Mouse (Mus musculus) lung, postnatal 0 days (tissue): ENCODE measurements around the gene Msi2. TPM values are rescaled to one million over a fixed set of nuclear protein-coding genes. Genes with fewer than 3 reads are reported as not detected.
A peak's percentile ranks its signal among the peaks of the same experiment; 100 is the strongest.

Experiments used
- ATAC-seq: fragments of 200-750 bp; cut with Nextera tagmentation; 2 replicates; pipeline ENCODE4 v1.8.0; 2017; ENCODE audit warnings: moderate library complexity
- DNase-seq: peaks from one replicate; pipeline ENCODE4 v3.0.0-alpha.2; 2016; ENCODE audit warnings: low spot score
- H3K27ac ChIP-seq: fragments of 300-500 bp; sonication (generic); 2 replicates; pipeline ENCODE4 v1.5.1; 2014; ENCODE audit warnings: antibody characterized with exemption, mild to moderate bottlenecking, low read length, mixed read lengths
- H3K27me3 ChIP-seq: fragments of 300-500 bp; sonication (generic); replicated peaks from 2 replicates; pipeline ENCODE4 v1.6.1; 2014; ENCODE audit warnings: low read length, mixed read lengths; ENCODE audit not compliant: insufficient read depth
- H3K36me3 ChIP-seq: fragments of 300-500 bp; sonication (generic); 2 replicates; pipeline ENCODE4 v1.6.1; 2014; ENCODE audit warnings: low read length, mixed read lengths; ENCODE audit not compliant: insufficient read depth
- H3K4me1 ChIP-seq: fragments of 300-500 bp; sonication (generic); 2 replicates; pipeline ENCODE4 v1.6.1; 2014; ENCODE audit warnings: antibody characterized with exemption, low read depth, low read length, mixed read lengths; ENCODE audit not compliant: insufficient read depth
- H3K4me2 ChIP-seq: fragments of 300-500 bp; sonication (generic); replicated peaks from 2 replicates; pipeline ENCODE4 v1.6.1; 2014; ENCODE audit warnings: low read depth, mild to moderate bottlenecking, low read length, moderate library complexity, mixed read lengths
- H3K4me3 ChIP-seq: fragments of 300-500 bp; sonication (generic); 2 replicates; pipeline ENCODE4 v1.5.1; 2014; ENCODE audit warnings: low read depth, low read length
- H3K9ac ChIP-seq: fragments of 300-500 bp; sonication (generic); replicated peaks from 2 replicates; pipeline ENCODE4 v1.6.1; 2014; ENCODE audit warnings: low read depth, mild to moderate bottlenecking
- H3K9me3 ChIP-seq: fragments of 300-500 bp; sonication (generic); 2 replicates; pipeline ENCODE4 v1.6.1; 2016; ENCODE audit warnings: low read length, mixed read lengths
- CTCF ChIP-seq: IDR thresholded peaks from 2 replicates; pipeline ENCODE4 v1.5.1; 2016; ENCODE audit warnings: antibody characterized with exemption, mild to moderate bottlenecking
- EP300 ChIP-seq: IDR thresholded peaks from 2 replicates; pipeline ENCODE4 v1.6.1; 2016; ENCODE audit warnings: antibody characterized with exemption, mild to moderate bottlenecking, control low read depth
- WGBS: fragments of 180-500 bp; shearing (Covaris S2); extraction: QIAGEN DNeasy Blood & Tissue Kit; methylation state at CpG from one replicate; pipeline ENCODE4 v1.1.7; 2014; 5-methylcytosine and 5-hydroxymethylcytosine counted together
- polyA plus RNA-seq: library from polyadenylated mRNA; unstranded; fragments of >200 nt; fragmentation: Nextera tagmentation; extraction: Ambion mirVana; gene quantifications from 2 replicates; pipeline ENCODE4 v1.2.1, GENCODE M21; 2015

Msi2 gene
- polyA plus RNA-seq, 1 experiment from 2014 or later = 12.6 TPM

GRCm38 (mm10) chr11:88676597-88676996 lies 41.7 kb downstream of the Msi2 start:
- Histone ChIP-seq H3K9ac (no peak overlapping the region), H3K4me2 (no peak overlapping the region), H3K27ac (no peak overlapping the region), H3K4me1 (peaks cover 5% of the 10 kb centered on the region; the same call in 1 of the 2 replicates), H3K27me3 (no peaks in the 10 kb centered on the region), H3K36me3 (0 out of 2 replicates have a peak, but pooled peaks cover 6% of the 10 kb centered on the region), H3K9me3 (no peaks in the 10 kb centered on the region), H3K4me3 (no peak overlapping the region)
- WGBS = 78% methylated on average over 2 of the region's 2 CpGs
- DNase-seq (peak; percentile 48), ATAC-seq (peak; percentile 46)
- TF ChIP-seq CTCF (no peak), EP300 (no peak)

GRCm38 (mm10) chr11:88675526-88676353 lies 42.6 kb downstream of the Msi2 start:
- Histone ChIP-seq H3K36me3 (0 out of 2 replicates have a peak, but pooled peaks cover 6% of the 10 kb centered on the region), H3K27me3 (no peaks in the 10 kb centered on the region), H3K4me1 (no peaks in the 10 kb centered on the region; the same call in 1 of the 2 replicates), H3K27ac (no peak overlapping the region), H3K9ac (no peak overlapping the region), H3K4me3 (no peak overlapping the region), H3K4me2 (no peak overlapping the region), H3K9me3 (no peaks in the 10 kb centered on the region)
- TF ChIP-seq CTCF (no peak), EP300 (no peak)
- DNase-seq = no peak
- WGBS = 50% methylated on average over 18 of the region's 18 CpGs
- no peak for ATAC-seq

GRCm38 (mm10) chr11:88674075-88674474 lies 44.2 kb downstream of the Msi2 start:
- no peak for DNase-seq
- no peak overlapping the region for H3K27ac ChIP-seq
- peak; percentile 88 for TF ChIP-seq EP300
- TF ChIP-seq CTCF = no peak
- no peak overlapping the region for H3K4me3 ChIP-seq
- no peaks in the 10 kb centered on the region; the same call in 1 of the 2 replicates for H3K4me1 ChIP-seq
- no peaks in the 10 kb centered on the region for H3K27me3 ChIP-seq
- WGBS = 55% methylated on average over 9 of the region's 9 CpGs
- H3K4me2 ChIP-seq = no peak overlapping the region
- H3K9me3 ChIP-seq = no peaks in the 10 kb centered on the region
- ATAC-seq = peak; percentile 63
- peaks cover 9% of the 10 kb centered on the region; the same call in 1 of the 2 replicates for H3K36me3 ChIP-seq
- H3K9ac ChIP-seq = no peak overlapping the region

GRCm38 (mm10) chr11:88670925-88671324 lies 47.4 kb downstream of the Msi2 start:
- Histone ChIP-seq H3K4me1 (no peaks in the 10 kb centered on the region; the same call in 1 of the 2 replicates), H3K27me3 (no peaks in the 10 kb centered on the region), H3K4me2 (no peak overlapping the region), H3K4me3 (no peak overlapping the region), H3K9me3 (no peaks in the 10 kb centered on the region), H3K36me3 (peaks cover 3% of the 10 kb centered on the region; the same call in 1 of the 2 replicates), H3K27ac (no peak overlapping the region), H3K9ac (no peak overlapping the region)
- TF ChIP-seq CTCF = no peak
- no peak for TF ChIP-seq EP300
- DNase-seq = no peak
- 89% methylated on average over 5 of the region's 5 CpGs for WGBS
- no peak for ATAC-seq

- ATAC-seq (no peak), DNase-seq (no peak)
- Histone ChIP-seq H3K27ac (no peak overlapping the region), H3K9me3 (no peaks in the 10 kb centered on the region), H3K4me3 (no peak overlapping the region), H3K36me3 (peaks cover 3% of the 10 kb centered on the region; the same call in 1 of the 2 replicates), H3K27me3 (no peaks in the 10 kb centered on the region), H3K4me1 (no peaks in the 10 kb centered on the region), H3K9ac (no peak overlapping the region), H3K4me2 (no peak overlapping the region)
- WGBS = 86% methylated on average over 7 of the region's 7 CpGs
- TF ChIP-seq EP300 = no peak
- no peak for TF ChIP-seq CTCF
These were observed 49.2 kb downstream of the Msi2 start for GRCm38 (mm10) chr11:88669106-88669505.

GRCm38 (mm10) chr11:88668345-88668744 lies 50.0 kb downstream of the Msi2 start:
- WGBS = 96% methylated on average over 14 of the region's 14 CpGs
- H3K4me1 ChIP-seq = no peaks in the 10 kb centered on the region
- H3K36me3 ChIP-seq = peaks cover 3% of the 10 kb centered on the region; the same call in 1 of the 2 replicates
- ATAC-seq (no peak), DNase-seq (no peak)
- no peak overlapping the region for H3K9ac ChIP-seq
- H3K4me3 ChIP-seq = no peak overlapping the region
- no peak overlapping the region for H3K4me2 ChIP-seq
- H3K27me3 ChIP-seq = no peaks in the 10 kb centered on the region
- TF ChIP-seq EP300 = no peak
- no peak overlapping the region for H3K27ac ChIP-seq
- H3K9me3 ChIP-seq = no peaks in the 10 kb centered on the region
